ENCODE assay signal across 11 mouse cellular contexts in genomic region chr6:141523747-141524640, GRCm38 (mm10). TPM values are rescaled to one million over a fixed set of nuclear protein-coding genes. Genes with fewer than 3 reads are reported as not detected.
A peak's percentile ranks its signal among the peaks of the same experiment; 100 is the strongest.
DNase-seq lines count a peak whose midpoint lies in the region.
"Had no signal": no experiment of that assay in that cellular context is flagged by ENCODE, and none has a peak within 500 bp of the region (broad histone marks: within the 10 kb centered on the region; RNA-seq: fewer than 3 reads in every experiment).

Slco1c1 (plus strand) TSS chr6:141524368.

- peak; percentile 71 for DNase-seq in heart, adult 11 months
- DNase-seq in heart, postnatal 10 days, result no peak
- peak; percentile 43 to 52 for DNase-seq in right cerebral cortex, postnatal 10 days (ENCODE audit: low spot score in 2 of 2)
- DNase-seq in right cerebral cortex, adult 2 months (ENCODE audit: low spot score in 2 of 2), result no peak
- DNase-seq in layer of hippocampus, postnatal 36 days, result peak; percentile 11 to 13
- DNase-seq in gastrocnemius, adult 8-10 months (ENCODE audit: low spot score in 2 of 2), result no peak
- no peak for DNase-seq in MN1 (ENCODE audit: low spot score)
- DNase-seq: gastrocnemius, postnatal 10 days; kidney, adult 18-20 months; lung, adult 18-20 months had no signal

- intact Hi-C loops in heart, postnatal 10 days (cut with DNase I), result no loop called here

RNA-seq across cellular contexts. Expression of gene Slco1c1, which starts in this region (rescaled TPM):
- total RNA-seq in heart, postnatal 10 days (2021), result 1 to 10 TPM in 1 of 2 experiments, under 1 TPM in 1; 0.47 to 1.1 TPM
- 10 to 100 TPM; 55.1 to 57.4 TPM for total RNA-seq in layer of hippocampus, postnatal 36 days (2021)
- total RNA-seq in gastrocnemius, adult 8-10 months (2022), result not detected
- total RNA-seq: neutrophil, adult 5-6 weeks had no signal

Comparison
In these comparisons a context has a peak if more than half of its experiments do, and no peak if none do; other contexts are left out.
1. RNA of gene Slco1c1 (total RNA-seq): 55.1 to 57.4 TPM in layer of hippocampus, postnatal 36 days; 0.47 to 1.1 TPM in heart, postnatal 10 days and not detected in gastrocnemius, adult 8-10 months; every median in the first group is over 10 times any median in the second.
2. DNase-seq: peak in heart, adult 11 months (single experiment), right cerebral cortex, postnatal 10 days (2 of 2) and layer of hippocampus, postnatal 36 days (2 of 2); none in heart, postnatal 10 days (0 of 2), right cerebral cortex, adult 2 months (0 of 2), gastrocnemius, adult 8-10 months (0 of 2) and MN1 (single experiment).